Mouse (Mus musculus): ENCODE measurements around the gene Prr13. TPM values are rescaled to one million over a fixed set of nuclear protein-coding genes. Genes with fewer than 3 reads are reported as not detected.

Gene Prr13
- polyA plus RNA-seq, 1 experiment from 2014 or later = 70.9 TPM

DNA sequence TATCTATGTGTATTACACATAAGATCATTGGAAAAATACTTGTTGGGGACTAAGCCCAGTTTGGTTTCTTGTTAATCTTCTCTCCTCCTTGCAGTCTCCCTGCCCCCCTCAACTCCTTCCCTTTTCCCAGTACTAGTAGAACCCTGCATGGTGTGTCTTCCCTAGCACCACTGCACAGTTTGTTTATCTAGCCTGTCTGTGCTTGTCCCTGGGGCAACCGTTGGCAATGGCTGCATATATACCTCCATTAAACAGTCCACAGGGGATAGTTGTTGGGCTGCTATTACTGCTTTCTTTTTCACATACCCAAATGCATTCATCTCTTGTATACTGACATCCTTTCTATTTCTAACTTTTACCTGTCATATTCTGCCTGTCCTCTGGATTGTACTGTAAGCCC lies 28.8 kb downstream of the Prr13 start:
- ATAC-seq (ENCODE audit: insufficient read depth) (no peak), DNase-seq (no peak)
- Histone ChIP-seq H3K4me3 (ENCODE audit: low read depth, low read length) (no peak overlapping the region), H3K4me2 (no peak overlapping the region), H3K4me1 (ENCODE audit: insufficient read depth) (no peaks in the 10 kb centered on the region), H3K27me3 (ENCODE audit: insufficient read depth, low read length) (no peaks in the 10 kb centered on the region), H3K9me3 (ENCODE audit: low read depth, low read length) (no peaks in the 10 kb centered on the region), H3K27ac (ENCODE audit: low read depth) (no peak overlapping the region), H3K36me3 (ENCODE audit: insufficient read depth) (peaks cover 88% of the 10 kb centered on the region), H3K9ac (no peak overlapping the region)
- TF ChIP-seq CTCF (IDR thresholded peaks at IDR 0.05; ENCODE audit: low read depth) = no peak
- WGBS = 59% methylated on average over 1 of the region's 1 CpGs

DNA sequence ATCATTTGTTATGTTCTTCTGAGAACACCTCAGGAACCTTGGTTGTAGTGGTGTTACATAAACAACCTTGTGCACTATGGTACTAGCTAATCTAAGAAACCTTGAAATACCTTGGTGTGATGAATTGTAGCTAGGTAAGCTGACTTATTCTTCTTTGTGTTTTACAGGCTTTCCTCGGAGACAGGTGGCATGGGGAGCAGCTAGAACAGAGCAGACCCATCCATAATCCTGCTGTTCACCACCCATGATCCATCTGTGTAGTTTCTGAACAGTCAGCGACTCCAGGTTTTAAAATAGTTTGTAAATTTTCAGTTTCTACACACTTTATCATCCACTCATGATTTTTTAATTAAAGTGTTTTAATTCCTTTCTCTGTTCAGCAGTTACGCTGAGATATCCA lies 39.5 kb downstream of the Prr13 start:
- no peak for ATAC-seq (ENCODE audit: insufficient read depth)
- no peak for DNase-seq
- Histone ChIP-seq H3K9ac (no peak overlapping the region), H3K27ac (ENCODE audit: low read depth) (no peak overlapping the region), H3K27me3 (ENCODE audit: insufficient read depth, low read length) (no peaks in the 10 kb centered on the region), H3K36me3 (ENCODE audit: insufficient read depth) (peaks cover 98% of the 10 kb centered on the region), H3K4me1 (ENCODE audit: insufficient read depth) (no peaks in the 10 kb centered on the region), H3K4me2 (no peak overlapping the region), H3K9me3 (ENCODE audit: low read depth, low read length) (no peaks in the 10 kb centered on the region), H3K4me3 (ENCODE audit: low read depth, low read length) (no peak overlapping the region)
- no peak for TF ChIP-seq CTCF (IDR thresholded peaks at IDR 0.05; ENCODE audit: low read depth)
- WGBS = 90% methylated on average over 3 of the region's 3 CpGs

DNA sequence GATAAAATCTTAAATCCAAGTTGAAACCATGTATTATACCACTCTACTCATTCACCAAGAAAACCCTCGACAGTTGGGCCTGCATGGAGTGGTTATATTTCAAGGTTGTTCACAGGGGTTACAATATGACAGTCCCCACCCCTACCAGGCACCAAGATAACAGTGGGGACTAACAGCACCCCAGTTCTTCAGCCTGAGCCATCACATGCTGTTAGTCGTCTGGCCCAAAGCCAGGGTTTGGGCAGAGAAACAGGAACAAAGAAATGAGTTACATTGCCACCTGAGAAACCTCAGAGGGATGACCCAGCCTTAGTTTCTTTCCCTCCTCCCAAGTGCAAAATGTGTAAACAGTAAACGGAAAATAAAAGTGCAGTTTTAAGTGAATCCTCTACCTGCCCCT lies 40.5 kb downstream of the Prr13 start:
- no peak overlapping the region for H3K4me3 ChIP-seq (ENCODE audit: low read depth, low read length)
- 73% methylated on average over 3 of the region's 3 CpGs for WGBS
- H3K9me3 ChIP-seq (ENCODE audit: low read depth, low read length) = no peaks in the 10 kb centered on the region
- peaks cover 98% of the 10 kb centered on the region for H3K36me3 ChIP-seq (ENCODE audit: insufficient read depth)
- ATAC-seq (ENCODE audit: insufficient read depth) (no peak), DNase-seq (no peak)
- H3K4me1 ChIP-seq (ENCODE audit: insufficient read depth) = no peaks in the 10 kb centered on the region
- H3K27me3 ChIP-seq (ENCODE audit: insufficient read depth, low read length) = no peaks in the 10 kb centered on the region
- TF ChIP-seq CTCF (IDR thresholded peaks at IDR 0.05; ENCODE audit: low read depth) = no peak
- no peak overlapping the region for H3K4me2 ChIP-seq
- no peak overlapping the region for H3K9ac ChIP-seq
- H3K27ac ChIP-seq (ENCODE audit: low read depth) = no peak overlapping the region

DNA sequence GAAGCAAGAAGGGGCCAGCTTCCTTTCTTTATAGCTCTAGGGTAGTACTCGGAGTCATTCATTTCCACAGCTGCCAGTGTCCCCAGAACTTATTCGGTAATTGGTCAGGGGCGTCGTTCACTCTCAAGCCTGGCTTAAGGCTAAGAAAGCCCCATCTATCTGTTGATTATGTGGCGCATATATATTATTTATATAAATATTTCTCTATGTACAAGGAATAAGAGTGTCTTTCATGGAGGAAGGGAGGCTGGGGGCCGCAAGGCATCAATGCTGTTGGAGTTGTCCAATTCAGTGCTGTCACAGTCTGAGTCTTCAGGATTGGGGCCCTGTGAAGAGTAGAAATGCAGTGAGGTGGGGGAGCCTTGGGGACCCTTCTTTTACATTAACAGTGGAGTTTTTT lies 41.0 kb downstream of the Prr13 start:
- WGBS = 87% methylated on average over 6 of the region's 6 CpGs
- no peak for TF ChIP-seq CTCF (IDR thresholded peaks at IDR 0.05; ENCODE audit: low read depth)
- no peak for ATAC-seq (ENCODE audit: insufficient read depth)

DNA sequence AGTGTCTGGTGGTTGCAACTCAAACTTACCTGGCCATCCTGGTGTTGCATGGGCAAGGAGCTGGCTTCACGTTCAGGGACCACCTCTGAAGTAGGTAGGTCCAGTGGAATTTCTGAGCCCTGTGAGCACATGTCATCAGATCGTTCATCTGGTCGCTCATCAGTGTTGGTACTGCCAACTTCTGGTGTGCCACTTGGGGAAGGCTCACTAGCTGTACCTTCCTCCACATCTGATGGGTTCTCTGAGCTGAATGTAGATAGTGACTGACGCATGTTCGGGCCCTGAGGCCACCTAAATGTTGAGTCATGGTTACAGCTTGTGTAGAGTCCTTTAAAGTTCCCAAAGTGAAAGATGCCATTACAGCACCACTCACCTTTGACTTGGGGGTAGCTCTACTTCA lies 41.7 kb downstream of the Prr13 start:
- Histone ChIP-seq H3K27me3 (ENCODE audit: insufficient read depth, low read length) (no peaks in the 10 kb centered on the region), H3K9me3 (ENCODE audit: low read depth, low read length) (no peaks in the 10 kb centered on the region), H3K27ac (ENCODE audit: low read depth) (no peak overlapping the region), H3K9ac (no peak overlapping the region), H3K36me3 (ENCODE audit: insufficient read depth) (peaks cover 99% of the 10 kb centered on the region), H3K4me1 (ENCODE audit: insufficient read depth) (no peaks in the 10 kb centered on the region), H3K4me3 (ENCODE audit: low read depth, low read length) (no peak overlapping the region), H3K4me2 (no peak overlapping the region)
- TF ChIP-seq CTCF (IDR thresholded peaks at IDR 0.05; ENCODE audit: low read depth) = no peak
- 81% methylated on average over 5 of the region's 5 CpGs for WGBS
- ATAC-seq (ENCODE audit: insufficient read depth) (no peak), DNase-seq (no peak)

More for the DNA sequence above, 41.0 kb downstream of the Prr13 start:
- DNase-seq = no peak
- no peaks in the 10 kb centered on the region for H3K4me1 ChIP-seq (ENCODE audit: insufficient read depth)
- H3K4me2 ChIP-seq = no peak overlapping the region
- H3K9me3 ChIP-seq (ENCODE audit: low read depth, low read length) = no peaks in the 10 kb centered on the region
- no peak overlapping the region for H3K4me3 ChIP-seq (ENCODE audit: low read depth, low read length)
- H3K27ac ChIP-seq (ENCODE audit: low read depth) = no peak overlapping the region
- peaks cover 98% of the 10 kb centered on the region for H3K36me3 ChIP-seq (ENCODE audit: insufficient read depth)
- H3K9ac ChIP-seq = no peak overlapping the region
- no peaks in the 10 kb centered on the region for H3K27me3 ChIP-seq (ENCODE audit: insufficient read depth, low read length)

DNA sequence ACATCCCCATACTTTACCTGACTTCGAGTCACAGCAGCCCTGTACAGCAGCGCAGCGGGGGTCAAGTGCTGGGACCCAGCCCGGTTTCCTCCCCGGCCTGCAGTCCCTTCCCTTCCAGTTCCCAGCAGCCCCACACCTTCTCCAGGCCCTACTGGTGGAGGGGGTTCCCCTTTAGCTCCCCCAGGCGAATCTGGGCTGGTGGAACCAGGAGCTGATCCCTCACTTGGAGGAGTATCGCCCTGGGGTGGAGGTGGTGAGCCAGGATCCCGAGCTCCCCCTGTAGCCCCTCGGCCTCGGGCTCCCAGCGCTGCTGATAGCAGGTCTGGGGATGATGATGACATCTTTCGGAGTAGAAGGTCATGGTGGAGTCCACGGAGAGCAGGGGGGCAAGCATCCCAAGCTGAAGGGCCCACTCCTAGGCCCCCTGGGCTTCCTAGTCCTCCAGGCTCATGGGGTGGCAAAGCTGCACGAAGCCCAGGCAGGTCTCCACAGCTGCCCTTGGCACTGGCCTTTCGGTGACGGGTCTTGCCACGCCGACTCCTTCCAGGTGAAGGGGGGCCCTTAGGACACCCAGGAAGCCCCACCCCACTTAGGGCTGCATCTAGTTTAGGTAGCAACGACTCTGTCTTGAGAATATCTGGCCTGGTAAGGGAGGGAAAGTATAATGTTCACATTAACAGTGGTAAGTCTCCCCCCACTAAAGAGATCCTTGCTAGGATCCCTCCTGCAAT lies 42.4 kb downstream of the Prr13 start:
- H3K27ac ChIP-seq (ENCODE audit: low read depth) = no peak overlapping the region
- TF ChIP-seq CTCF (IDR thresholded peaks at IDR 0.05; ENCODE audit: low read depth) = no peak
- no peaks in the 10 kb centered on the region for H3K4me1 ChIP-seq (ENCODE audit: insufficient read depth)
- no peaks in the 10 kb centered on the region for H3K27me3 ChIP-seq (ENCODE audit: insufficient read depth, low read length)
- no peak overlapping the region for H3K4me2 ChIP-seq
- no peak overlapping the region for H3K4me3 ChIP-seq (ENCODE audit: low read depth, low read length)
- no peaks in the 10 kb centered on the region for H3K9me3 ChIP-seq (ENCODE audit: low read depth, low read length)
- no peak for DNase-seq
- H3K9ac ChIP-seq = no peak overlapping the region
- WGBS = 85% methylated on average over 19 of the region's 19 CpGs
- 0 out of 2 replicates have a peak, but pooled peaks have one; percentile 19 for ATAC-seq (ENCODE audit: insufficient read depth)
- peaks cover 92% of the 10 kb centered on the region for H3K36me3 ChIP-seq (ENCODE audit: insufficient read depth)

DNA sequence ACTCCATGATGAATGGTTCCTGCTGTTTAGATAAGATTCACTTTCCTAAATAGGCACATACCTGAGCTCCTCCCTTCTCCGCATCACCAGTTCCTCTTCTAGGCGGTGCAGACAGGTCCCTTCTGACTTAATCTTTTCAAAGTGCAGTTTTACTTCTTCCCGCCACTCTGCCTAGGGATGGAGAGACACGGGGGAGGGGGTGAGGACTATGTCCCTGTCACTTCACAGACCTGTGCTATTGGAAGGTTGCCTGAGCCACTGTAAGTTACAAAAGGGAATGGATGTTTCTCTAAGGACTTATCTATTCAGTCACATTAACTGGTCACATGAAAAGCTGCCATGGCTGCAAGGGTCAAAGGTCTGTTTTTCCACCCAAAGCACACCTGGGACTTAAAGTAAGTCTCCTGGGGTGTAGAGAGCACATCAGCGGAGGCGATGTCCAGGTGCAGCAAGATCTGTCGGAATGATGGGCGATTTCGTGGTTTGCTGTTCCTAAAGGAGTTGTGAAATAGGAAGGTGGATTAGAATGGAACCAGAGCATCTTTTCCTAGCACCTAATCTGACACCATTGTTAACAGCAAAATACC lies 43.5 kb downstream of the Prr13 start:
- DNase-seq = no peak
- H3K36me3 ChIP-seq (ENCODE audit: insufficient read depth) = peaks cover 81% of the 10 kb centered on the region

More for the DNA sequence above, 43.5 kb downstream of the Prr13 start:
- Histone ChIP-seq H3K9me3 (ENCODE audit: low read depth, low read length) (no peaks in the 10 kb centered on the region), H3K27me3 (ENCODE audit: insufficient read depth, low read length) (no peaks in the 10 kb centered on the region), H3K4me2 (no peak overlapping the region), H3K4me1 (ENCODE audit: insufficient read depth) (no peaks in the 10 kb centered on the region), H3K27ac (ENCODE audit: low read depth) (no peak overlapping the region), H3K9ac (no peak overlapping the region), H3K4me3 (ENCODE audit: low read depth, low read length) (no peak overlapping the region)
- no peak for ATAC-seq (ENCODE audit: insufficient read depth)
- no peak for TF ChIP-seq CTCF (IDR thresholded peaks at IDR 0.05; ENCODE audit: low read depth)
- WGBS = 71% methylated on average over 9 of the region's 9 CpGs

Measured in lung, embryonic 14.5 days (tissue).